Mouse (Mus musculus) erythroblast, adult 5-6 weeks (primary cell): ENCODE results near the gene Lrrc8d. TPM values are rescaled to one million over a fixed set of nuclear protein-coding genes. Genes with fewer than 3 reads are reported as not detected.
A peak's percentile ranks its signal among the peaks of the same experiment; 100 is the strongest.
"Not testable (repeated sequence)": the region's sequence is repeated elsewhere in the genome, so short reads cannot be mapped to it uniquely, and the experiment has no call there.

ENCODE experiments used
- ATAC-seq: replicated peaks from 2 replicates; pipeline ENCODE4 v1.8.0; 2016; ENCODE audit warnings: moderate number of reproducible peaks, mild to moderate bottlenecking, moderate TSS enrichment, inconsistent platforms; ENCODE audit not compliant: poor library complexity, low FRiP score, severe bottlenecking
- total RNA-seq, 2 experiments: library from RNA; stranded (forward) in 1 of 2; stranded (reverse) in 1 of 2; fragments of 150-400 nt in 1 of 2; fragments of 200-764, 138-1000 nt in 1 of 2; gene quantifications; 2 replicates each; pipeline versions ENCODE4 v1.2.3 to v1.2.4; 2015 to 2017; ENCODE audit warnings: low replicate concordance in 2 of 2

Lrrc8d gene
- total RNA-seq, 2 experiments from 2014 or later, result 10.3 to 11.5 TPM

DNA sequence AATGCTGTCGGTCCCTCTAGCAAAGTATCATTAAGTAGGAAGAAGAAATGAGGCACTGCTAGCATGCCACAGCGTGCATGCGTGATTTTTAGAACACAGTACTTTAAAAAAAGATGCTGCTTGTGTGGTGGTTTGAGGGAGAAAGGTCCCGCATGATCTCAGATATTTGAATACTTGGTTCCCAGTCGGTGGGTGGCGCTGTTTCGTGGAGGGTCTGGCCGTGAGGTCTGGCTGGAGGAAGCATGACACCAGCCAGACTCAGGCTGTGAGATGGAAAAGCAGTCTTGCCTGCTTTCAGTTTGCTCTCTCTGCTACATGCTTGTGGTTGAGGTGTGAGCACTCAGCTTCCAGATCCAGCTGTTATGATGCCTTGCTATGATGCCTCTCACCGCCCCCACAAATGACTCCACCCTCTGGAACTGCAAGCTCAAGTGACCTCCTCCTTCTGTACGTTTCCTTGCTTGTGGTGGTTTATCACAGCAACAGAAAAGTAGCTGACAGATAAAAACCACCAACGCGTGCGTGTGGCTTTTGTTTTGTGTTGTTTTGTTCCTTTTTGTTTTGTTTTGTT, 140.1 kb downstream of the Lrrc8d start:
- no peak for ATAC-seq

DNA sequence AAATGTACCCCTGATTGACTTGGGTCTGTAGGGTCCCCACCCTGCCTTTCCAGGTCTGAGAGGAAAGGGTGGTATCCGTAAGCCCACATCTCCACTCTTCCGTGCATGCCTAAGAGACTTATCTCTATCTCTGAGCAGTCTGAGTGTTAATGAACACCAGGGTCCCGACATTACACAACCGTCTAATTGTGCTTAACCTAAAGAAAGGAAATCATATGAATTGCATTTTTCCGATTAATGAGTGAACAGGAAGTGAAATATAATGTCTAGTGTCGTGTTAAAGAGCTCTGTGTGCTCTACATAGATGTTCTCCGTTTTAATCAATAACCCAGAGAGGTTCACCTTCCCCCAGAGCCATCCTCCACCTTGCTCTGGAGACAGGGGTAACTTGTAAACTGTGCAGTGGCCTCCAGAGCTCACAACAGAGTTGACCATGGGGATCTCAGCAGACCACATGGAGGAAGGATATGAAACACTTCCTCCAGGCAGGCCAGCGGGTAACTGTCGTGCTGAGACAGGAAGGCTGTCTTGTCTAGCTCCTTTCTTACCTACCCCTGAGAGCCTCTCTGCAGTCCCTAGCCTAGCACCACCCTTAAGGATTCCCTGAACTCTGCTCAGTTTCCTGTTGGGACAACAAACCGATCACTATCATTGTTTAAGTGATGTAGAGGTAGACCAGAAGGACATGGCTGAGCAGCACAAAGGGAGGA, 144.4 kb downstream of the Lrrc8d start:
- ATAC-seq, result no peak

DNA sequence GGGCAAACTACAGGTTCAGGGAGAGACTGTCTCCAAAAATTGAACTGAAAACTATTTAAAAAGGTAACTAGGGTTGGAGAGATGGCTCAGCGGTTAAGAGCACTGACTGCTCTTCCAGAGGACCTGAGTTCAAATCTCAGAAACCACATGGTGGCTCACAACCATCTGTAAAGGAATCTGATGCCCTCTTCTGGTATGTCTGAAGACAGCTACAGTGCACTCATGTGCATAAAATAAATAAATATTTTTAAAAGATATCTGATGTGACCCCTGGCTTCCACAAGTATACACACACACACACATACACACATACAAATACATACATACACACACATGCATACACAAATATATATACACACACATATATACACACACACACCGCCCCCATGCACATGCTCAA, 145.3 kb downstream of the Lrrc8d start:
- no peak for ATAC-seq

DNA sequence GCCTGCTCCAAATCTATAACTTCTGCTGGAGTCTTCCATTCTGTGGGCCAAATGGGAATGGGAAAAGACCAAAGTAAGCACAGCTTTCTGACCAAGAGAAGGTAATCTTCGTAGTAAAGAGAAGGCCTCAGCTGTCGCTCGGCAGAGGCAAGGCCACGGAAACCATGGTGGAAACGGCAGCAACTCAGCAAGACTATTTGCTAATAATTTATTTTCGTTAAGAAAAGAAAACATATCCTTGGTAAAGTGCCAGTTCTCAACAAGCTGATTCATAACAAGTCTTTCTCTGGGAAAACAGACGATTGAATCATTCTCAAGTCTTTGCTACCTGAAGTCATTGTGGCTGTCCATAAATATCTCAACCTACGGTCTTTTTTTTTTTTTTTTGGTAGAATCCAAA, 148.0 kb downstream of the Lrrc8d start:
- ATAC-seq, result no peak

DNA sequence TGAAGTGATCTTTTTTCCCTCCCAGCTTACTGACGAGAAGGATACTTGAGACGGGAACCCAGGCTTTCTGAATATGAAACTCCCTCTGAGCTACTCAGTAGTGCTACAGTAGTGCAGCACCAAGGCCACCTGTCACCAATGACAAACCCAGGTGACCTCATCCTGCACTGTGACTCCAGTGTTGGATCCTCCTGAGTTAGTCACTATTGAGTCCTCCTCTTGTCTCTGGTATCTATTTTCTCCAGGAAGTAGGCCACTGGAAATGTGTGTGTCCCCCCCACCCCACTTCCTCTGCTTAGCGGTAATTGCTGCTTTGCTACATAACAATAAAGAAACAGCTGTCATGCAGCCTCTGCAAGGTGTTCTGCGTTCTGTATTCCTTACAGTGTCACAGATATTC, 149.5 kb downstream of the Lrrc8d start:
- ATAC-seq, result no peak

DNA sequence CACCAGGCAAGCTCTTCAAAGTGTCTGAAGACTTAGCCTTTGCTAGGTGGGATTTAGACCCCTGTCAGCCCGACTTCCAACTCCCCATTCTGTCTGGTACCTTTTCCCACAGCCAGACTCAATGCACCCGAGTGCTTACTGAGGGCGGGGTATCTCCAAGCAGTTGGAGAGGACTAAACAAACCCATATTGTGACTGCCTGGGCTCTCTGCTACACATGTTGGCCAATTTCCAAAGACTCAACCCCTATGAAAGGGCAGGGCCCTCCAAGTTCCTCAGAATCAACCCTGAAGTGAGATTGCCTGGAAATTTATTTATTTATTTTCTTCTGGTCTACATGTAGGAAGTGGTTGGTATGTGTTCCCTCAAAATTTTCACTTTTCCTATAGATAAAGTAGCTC, 149.9 kb downstream of the Lrrc8d start:
- ATAC-seq, result no peak

DNA sequence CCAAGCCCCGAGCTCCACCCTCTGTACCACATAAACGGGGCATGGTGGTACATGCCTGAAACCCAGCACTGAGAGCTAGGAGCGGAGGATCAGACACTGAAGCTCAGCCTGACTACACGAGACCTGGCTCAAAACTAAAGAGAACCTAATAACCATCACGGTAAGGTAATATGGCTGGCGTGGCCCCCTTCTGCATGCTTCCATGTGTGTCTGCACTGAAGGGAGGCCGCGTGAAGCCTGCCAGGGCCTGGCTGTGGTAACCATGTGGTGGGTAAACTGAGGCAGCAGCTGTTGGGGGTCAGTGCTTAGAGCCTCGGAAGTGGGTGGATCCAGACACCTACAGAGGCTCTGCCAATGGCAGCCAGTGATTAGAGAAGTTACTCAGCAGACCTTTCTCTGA, 153.5 kb downstream of the Lrrc8d start:
- ATAC-seq, result no peak

DNA sequence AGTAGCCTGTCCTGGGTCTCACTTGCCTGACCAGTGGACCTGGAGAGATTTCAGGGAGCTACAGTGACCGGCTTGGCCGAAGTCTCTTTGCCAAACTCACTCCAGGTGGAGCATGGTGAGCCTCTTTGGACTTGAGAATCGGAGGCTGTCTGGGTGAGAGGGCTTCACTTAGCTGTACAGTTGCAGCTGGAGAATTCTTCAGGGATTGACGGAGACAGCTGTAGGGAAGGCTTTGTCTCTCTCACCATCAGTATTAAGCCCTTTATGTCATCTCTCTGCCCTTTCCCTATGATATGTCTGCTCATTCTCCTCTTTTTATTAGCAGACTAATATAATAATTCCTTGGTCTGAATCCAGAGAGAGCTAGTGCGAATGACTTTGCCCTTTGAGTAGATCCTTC, 157.7 kb downstream of the Lrrc8d start:
- ATAC-seq, result no peak

DNA sequence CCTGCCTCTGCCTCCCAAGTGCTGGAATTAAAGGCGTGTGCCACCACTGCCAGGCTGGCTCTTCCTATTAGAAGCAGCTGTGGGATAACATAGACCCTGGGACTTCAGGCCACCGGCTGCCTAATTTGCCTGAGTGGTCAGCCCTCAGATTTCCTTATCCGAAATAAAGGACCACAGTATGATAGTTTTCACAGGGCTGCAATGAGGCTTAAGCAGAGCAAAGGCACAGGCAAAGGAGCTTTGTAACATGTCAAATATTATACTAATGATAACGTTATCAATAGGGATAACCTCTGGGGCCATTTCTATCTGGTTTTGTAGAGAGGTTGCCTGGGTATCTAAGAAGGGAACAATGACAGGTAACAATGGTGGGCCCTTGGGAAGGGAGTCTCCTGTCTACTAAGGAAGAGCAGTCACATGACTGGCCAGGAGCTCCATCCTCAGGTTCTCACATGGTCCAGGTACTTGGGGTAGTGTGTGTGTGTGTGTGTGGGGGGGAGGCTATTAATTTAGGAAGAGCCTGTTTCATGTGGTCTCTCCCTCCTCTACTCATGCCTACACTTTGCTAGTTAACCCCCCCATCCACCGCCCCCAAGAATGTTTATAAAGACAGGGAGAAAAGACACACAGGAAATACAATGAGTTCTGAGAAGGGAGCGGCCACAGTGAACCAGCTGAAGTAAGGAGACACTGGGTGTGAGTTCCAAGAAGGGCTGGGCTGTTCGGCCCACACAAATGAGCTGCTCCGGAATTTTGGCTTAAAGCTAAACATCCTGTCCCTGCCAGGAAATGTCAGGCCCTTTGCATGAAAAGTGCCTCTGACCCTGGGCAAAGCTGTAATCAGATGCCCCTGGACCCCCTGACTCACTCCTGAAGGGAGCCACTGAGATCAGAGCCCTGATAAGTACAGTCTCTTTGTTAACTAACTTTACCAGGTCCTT, 159.3 kb downstream of the Lrrc8d start:
- no peak for ATAC-seq

DNA sequence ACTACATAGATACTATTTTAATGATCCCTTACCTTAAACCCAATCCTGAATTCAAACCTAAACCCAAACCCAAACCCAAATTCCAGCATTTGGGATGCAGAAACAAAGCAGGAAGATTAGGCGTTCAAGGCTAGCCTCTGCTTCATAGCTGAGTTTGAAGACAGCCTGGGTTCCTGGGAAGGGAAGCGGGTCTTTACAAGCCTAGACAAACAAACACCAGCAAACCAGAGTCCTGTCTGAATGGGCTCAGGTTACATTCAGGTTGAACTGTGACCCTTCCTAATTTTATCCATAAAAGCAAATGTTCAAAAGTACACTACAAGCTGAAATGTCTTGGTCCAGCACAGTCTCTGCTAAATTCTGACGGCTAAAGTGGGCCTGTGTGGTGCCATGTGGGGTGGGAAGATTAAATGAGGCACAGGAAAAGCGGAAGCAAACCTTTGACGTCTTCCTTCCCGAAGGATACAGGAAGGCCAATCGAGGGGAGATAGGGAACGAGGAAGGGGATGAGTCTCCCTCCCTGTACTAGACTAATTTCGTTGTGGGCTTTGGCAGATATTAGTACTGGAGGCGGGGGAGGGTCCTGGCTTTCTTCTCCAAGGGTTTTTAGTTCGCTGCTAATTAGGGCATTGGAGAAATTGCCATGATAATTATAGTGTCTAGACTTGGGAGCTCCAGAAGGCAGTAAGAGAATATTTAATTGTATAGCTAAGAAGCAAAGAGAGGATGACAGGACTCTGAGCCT, 160.1 kb downstream of the Lrrc8d start:
- ATAC-seq, result no peak

DNA sequence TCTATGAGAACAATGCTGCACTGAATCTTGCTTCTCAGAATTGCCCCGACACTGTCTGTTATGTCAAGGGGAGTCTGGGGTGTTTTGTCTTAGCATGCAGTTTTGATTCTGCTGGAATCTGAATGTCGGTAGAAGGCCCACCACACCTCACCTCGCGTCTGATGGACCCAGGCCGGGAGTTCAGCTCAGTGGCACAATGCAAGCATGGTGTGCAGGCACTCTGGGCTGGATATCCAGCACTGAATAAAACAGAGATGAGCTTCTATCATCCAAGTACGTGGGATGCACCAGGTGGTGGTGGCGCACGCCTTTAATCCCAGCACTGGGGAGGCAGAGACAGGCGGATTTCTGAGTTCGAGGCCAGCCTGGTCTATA, 160.7 kb downstream of the Lrrc8d start:
- ATAC-seq, result no peak

DNA sequence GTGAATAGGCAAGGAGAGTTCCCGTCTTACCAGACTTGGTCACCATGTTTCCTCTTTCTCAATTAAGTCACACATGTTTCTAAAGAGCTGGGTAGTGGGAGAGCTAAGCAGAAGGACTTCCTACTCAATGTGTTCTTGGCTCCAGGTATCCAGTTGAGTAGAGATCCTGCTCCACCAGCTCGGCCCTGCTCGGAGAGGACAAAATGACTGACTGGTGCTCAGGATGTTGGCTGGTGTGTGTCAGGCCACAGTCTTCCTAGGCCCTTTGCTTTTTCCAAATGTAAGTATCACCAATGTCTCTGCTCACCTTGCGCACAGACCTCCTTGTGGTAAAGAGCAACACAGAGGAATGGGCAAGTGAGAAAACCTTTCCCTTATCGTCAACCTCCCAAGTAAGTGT, 161.8 kb downstream of the Lrrc8d start:
- no peak for ATAC-seq

DNA sequence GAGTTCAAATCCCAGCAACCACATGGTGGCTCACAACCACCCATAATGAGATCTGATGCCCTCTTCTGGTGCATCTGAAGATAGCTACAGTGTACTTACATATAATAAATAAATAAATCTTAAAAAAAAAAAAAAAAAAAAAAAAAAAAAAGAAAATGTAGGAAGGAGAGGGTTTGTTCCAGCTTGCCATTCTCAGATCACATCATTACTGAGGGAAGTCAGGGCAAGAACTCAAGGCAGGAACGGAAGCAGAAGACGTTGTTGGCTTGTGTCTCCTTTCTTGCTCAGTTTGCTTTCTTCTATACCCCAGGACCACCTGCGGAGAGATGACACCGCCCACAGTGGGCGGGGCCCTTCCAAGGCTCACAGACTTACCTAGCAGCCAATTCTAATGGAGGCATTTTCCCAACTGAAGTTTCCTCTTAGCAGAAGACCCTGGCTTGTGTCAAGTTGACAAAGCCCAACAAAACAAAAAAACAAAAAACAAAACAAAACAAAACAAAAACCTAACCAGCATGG, 165.4 kb downstream of the Lrrc8d start:
- not testable (repeated sequence) for ATAC-seq

DNA sequence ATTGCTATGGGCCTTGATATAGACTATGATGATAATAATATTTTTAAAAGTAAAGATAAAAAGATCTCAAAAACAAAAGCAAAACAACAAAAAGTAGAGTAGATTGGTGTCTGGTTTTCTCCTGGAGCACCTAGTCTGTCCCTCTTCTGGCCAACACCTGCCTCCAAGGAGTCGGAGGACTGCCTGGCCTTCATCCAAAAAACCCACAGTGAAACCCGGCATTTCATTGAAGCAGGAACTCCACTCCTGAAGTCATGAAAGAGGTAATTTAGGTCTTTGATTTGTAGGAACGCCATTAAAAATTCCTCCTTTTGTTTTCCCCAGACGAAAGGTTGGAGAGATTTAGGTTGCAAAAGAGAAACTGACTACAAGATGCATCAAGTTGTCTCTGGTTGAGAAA, 167.7 kb downstream of the Lrrc8d start:
- ATAC-seq, result no peak

DNA sequence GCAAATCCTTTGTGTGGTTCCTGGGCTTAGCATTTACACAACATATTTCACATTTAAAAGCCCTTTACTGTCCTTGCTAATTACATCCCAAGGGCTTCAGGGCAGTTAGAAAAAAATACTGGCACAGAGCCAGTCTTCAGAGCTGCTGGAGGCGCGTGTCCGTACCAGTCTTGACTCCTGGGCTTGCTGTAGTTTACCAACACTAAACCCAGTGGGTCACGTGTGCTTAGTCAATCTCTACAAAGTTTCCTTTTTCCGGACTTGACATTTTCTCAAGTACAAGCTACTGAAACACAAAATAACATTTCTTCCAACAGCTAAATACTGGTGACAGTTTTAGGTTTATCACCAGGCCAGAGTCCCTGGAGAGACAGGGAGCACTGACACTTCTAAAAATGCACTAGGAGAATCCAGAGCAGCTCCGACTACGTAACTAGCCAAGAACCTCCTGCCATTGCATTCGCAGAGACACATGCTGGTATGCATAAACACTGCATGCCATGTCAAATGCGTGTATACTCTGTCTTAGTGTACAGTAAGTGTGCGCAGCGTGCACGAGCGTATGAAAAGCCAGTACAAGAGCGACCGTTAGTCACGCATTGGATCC, 168.2 kb downstream of the Lrrc8d start:
- no peak for ATAC-seq

DNA sequence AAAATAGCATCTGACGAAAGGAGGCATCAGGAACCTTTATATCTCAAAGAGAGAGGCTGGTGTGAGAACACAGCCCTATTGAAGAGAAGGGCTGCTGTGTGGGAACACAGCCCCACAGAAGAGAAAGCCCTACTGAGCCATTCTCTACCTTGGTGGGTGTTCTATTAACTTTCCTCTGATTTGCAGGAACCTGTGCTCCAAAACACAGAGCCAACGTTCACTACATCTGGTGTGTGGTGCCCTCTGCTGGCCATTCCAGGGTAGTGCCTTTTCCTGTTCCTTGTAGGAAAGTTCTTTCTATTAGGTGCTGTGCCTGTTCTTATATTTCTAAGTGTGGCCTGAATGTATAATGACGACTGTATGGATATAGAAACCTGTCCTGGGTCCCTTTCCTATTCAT, 168.8 kb downstream of the Lrrc8d start:
- peak; percentile 66; the same call in 1 of the 2 replicates for ATAC-seq

DNA sequence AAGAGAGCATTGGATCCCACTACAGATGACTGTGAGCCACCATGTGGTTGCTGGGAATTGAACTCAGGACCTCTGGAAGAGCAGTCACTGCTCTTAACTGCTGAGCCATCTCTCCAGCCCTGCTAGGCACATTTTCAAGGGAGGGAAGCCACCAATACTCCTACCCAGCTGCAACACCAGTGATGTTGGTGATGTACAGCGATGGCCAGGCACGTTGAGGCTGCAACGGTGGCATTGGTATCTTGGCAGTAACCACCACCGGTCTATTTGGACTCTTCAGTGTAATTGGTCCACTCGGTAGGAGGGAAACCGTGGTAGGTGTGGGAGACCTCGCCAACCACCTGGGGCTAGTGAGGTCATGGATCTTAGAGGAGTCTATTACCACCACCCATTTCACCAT, 170.0 kb downstream of the Lrrc8d start:
- no peak for ATAC-seq

DNA sequence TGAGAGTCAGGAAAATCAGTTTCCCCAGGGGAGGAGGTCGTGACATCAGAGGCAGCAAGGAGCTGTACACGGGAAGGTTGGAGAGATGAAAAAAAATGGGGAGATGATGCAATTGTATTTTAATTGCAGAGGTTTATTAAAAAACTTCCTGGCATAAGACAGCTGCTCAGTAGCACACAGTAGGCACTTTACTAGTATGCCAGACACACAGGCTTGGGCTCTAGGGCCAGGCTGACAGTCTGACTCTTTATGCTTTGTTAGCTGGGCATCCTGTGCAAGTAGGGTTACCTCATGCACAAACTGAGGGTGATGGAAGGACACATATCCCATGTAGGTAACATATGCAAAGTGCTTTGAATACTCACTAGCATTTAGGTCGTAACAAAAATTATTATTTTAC, 171.4 kb downstream of the Lrrc8d start:
- no peak for ATAC-seq

DNA sequence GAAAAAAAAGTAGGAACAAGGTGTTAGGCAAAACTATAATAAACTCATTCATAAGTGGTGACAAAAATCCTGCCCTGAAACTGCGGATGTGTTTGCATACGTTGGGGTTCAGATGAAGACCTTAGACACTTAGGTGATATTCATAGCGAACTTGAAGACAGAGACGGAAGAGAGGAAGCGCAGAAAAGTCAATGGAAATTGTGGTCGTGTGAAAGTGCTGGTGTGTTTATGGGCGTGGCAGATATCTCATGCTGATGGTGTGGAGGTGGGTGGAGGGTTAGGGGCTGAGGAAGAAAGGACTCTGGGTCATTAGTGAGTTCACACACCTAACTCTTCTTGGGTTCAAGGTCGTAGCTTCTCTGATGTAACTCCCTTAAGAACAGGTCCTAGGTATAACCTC, 172.4 kb downstream of the Lrrc8d start:
- no peak for ATAC-seq

DNA sequence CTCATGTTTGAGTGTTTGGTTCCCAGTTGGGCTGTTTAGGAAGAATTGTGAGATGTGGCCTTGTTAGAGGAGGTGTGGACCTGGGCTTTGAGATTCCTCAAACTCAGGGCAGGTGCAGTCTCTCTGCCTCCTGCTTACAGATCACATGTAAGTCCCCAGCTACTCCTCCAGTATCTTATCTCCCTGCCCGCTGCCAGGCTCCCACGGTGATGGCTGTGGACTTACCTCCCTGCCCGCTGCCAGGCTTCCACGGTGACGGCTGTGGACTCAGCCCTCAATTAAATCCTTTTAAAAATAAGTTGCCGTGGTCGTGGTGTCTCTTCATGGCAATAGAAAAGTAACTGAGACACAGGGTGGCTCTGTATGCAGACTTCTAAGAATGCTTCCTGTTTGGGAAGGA, 173.1 kb downstream of the Lrrc8d start:
- no peak for ATAC-seq
